Mouse (Mus musculus) hindbrain, embryonic 11.5 days (tissue): ENCODE results near the gene Hnf4a. TPM values are rescaled to one million over a fixed set of nuclear protein-coding genes. Genes with fewer than 3 reads are reported as not detected.

ENCODE experiments used
- ATAC-seq: fragments of 200-750 bp; cut with Nextera tagmentation; 2 replicates; pipeline ENCODE4 v1.8.0; 2017; ENCODE audit warnings: mild to moderate bottlenecking, moderate TSS enrichment, moderate library complexity; ENCODE audit not compliant: low FRiP score
- DNase-seq: peaks from one replicate; pipeline ENCODE4 v3.0.0-alpha.2; 2015; ENCODE audit warnings: low spot score
- H3K27ac ChIP-seq: fragments of 300-500 bp; sonication (generic); 2 replicates; pipeline ENCODE4 v1.5.1; 2014; ENCODE audit warnings: mild to moderate bottlenecking, low read depth, low read length
- H3K27me3 ChIP-seq: fragments of 300-500 bp; sonication (generic); 2 replicates; pipeline ENCODE4 v1.6.1; 2014; ENCODE audit warnings: mild to moderate bottlenecking, low read length, moderate library complexity, mixed read lengths; ENCODE audit not compliant: control insufficient read depth, insufficient read depth
- H3K36me3 ChIP-seq: fragments of 300-500 bp; sonication (generic); 2 replicates; pipeline ENCODE4 v1.6.1; 2014; ENCODE audit warnings: mild to moderate bottlenecking, low read length, moderate library complexity, mixed read lengths; ENCODE audit not compliant: control insufficient read depth, insufficient read depth
- H3K4me1 ChIP-seq: fragments of 300-500 bp; sonication (generic); replicated peaks from 2 replicates; pipeline ENCODE4 v1.6.1; 2014; ENCODE audit warnings: low read length, mixed read lengths; ENCODE audit not compliant: control insufficient read depth, insufficient read depth
- H3K4me2 ChIP-seq: fragments of 300-500 bp; sonication (generic); replicated peaks from 2 replicates; pipeline ENCODE4 v1.6.1; 2014; ENCODE audit warnings: mild to moderate bottlenecking, low read depth, low read length
- H3K4me3 ChIP-seq: fragments of 300-500 bp; sonication (generic); 2 replicates; pipeline ENCODE4 v1.5.1; 2014; ENCODE audit warnings: low read depth, low read length
- H3K9ac ChIP-seq: fragments of 300-500 bp; sonication (generic); 2 replicates; pipeline ENCODE4 v1.6.1; 2014; ENCODE audit warnings: low read depth, low read length
- H3K9me3 ChIP-seq: fragments of 300-500 bp; sonication (generic); 2 replicates; pipeline ENCODE4 v1.6.1; 2016; ENCODE audit warnings: low read length; ENCODE audit not compliant: control insufficient read depth
- WGBS: fragments of 180-500 bp; shearing (Covaris S2); extraction: QIAGEN DNeasy Blood & Tissue Kit; methylation state at CpG from one replicate; pipeline ENCODE4 v1.1.7; 2014; 5-methylcytosine and 5-hydroxymethylcytosine counted together
- polyA plus RNA-seq: library from polyadenylated mRNA; unstranded; fragments of >200 nt; fragmentation: Nextera tagmentation; extraction: Ambion mirVana; gene quantifications from 2 replicates; pipeline ENCODE4 v1.2.1, GENCODE M21; 2014

Gene Hnf4a
- polyA plus RNA-seq, 1 experiment from 2014 or later = not detected

DNA sequence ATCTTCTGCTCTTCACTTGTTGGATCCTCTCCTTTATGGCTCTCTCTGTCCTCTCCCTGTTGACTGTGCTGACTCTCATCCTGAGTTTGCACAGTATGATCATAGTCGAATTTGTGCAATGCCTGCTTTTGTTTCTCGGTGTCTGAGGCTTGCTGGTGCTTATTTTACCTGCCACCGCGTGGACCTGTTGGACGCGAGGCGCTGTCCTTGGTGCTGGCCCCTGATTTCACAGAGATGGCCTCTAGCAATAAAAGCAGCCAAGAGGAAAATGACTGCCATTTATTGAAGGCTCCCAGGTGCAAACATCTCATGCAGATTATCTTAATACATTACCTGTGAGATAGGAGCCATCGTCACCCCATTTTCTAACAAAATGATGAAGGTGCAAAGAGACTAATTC is 58.0 kb downstream of the Hnf4a start:
- no peak for ATAC-seq
- Histone ChIP-seq H3K4me2 (no peak overlapping the region), H3K27me3 (no peaks in the 10 kb centered on the region), H3K9me3 (no peaks in the 10 kb centered on the region), H3K4me3 (no peak overlapping the region), H3K4me1 (no peaks in the 10 kb centered on the region), H3K9ac (no peak overlapping the region), H3K36me3 (no peaks in the 10 kb centered on the region), H3K27ac (no peak overlapping the region)
- 30% methylated on average over 8 of the region's 8 CpGs for WGBS
- peak; percentile 52 for DNase-seq

DNA sequence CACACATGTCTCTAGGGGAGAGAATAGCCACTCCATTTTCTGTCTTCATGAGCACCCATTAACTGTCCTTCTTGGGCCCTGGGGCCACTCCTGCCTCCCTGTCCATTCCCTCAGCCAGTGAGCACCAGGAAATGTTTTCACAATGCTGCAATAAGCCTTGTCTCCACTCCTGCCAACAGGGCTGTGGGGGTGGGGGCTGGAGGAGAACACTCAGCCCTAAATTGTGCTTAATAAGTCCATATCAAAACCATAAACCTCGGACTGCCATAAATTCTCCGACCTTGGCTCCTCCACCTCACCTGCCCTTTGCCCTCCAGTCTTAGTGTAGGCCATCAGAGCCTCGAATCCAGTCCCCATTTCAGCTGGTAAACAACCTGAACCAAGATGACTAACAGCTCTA is 67.7 kb downstream of the Hnf4a start:
- Histone ChIP-seq H3K27me3 (no peaks in the 10 kb centered on the region), H3K27ac (no peak overlapping the region)
- WGBS = 84% methylated on average over 3 of the region's 3 CpGs

DNA sequence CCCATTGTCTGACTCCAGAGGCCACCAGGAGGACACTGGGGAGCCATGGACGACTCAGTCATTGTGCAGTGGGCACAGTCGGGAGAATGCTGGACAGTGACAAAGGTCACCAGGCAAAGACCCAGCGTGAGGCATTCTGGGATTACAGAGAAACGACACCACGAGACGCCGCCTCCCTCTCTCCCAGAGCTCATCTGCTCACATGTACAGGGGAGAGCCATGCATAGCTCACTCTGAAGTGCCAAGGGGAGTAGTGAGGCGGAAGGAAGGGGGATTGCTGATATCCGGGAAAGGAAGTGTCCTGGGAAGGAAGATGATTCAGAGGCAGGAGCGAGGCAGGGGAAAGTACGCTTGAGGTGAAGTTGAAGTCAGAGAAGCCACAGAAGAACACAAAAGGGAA is 68.6 kb downstream of the Hnf4a start:
- Histone ChIP-seq H3K9me3 (no peaks in the 10 kb centered on the region), H3K4me1 (no peaks in the 10 kb centered on the region), H3K27ac (no peak overlapping the region), H3K27me3 (no peaks in the 10 kb centered on the region), H3K4me3 (no peak overlapping the region), H3K4me2 (no peak overlapping the region), H3K9ac (no peak overlapping the region), H3K36me3 (no peaks in the 10 kb centered on the region)
- ATAC-seq (no peak), DNase-seq (no peak)
- 48% methylated on average over 11 of the region's 11 CpGs for WGBS

More for the DNA sequence above, 67.7 kb downstream of the Hnf4a start:
- Histone ChIP-seq H3K9me3 (no peaks in the 10 kb centered on the region), H3K4me2 (no peak overlapping the region), H3K36me3 (no peaks in the 10 kb centered on the region), H3K9ac (no peak overlapping the region), H3K4me1 (no peaks in the 10 kb centered on the region), H3K4me3 (no peak overlapping the region)
- DNase-seq (no peak), ATAC-seq (no peak)

DNA sequence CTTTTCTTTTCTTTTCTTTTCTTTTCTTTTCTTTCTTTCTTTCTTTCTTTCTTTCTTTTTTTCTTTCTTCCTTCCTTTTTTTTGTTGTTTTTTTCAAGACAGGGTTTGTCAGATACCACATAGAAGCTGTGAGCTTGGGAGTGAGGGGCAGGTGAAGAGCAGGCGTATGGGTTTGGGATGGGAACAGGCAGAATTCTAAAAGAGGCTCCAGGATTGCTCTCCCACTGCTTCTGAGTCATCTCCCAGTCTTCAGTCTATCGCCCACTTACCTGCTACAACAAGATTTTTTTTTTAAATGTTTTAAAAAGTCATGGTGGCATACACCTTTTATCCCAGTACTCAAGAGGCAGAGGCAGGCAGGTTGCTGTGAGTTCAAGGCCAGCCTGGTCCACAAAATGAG is 71.4 kb downstream of the Hnf4a start:
- no peaks in the 10 kb centered on the region for H3K36me3 ChIP-seq
- H3K9ac ChIP-seq = no peak overlapping the region
- no peak overlapping the region for H3K4me3 ChIP-seq
- H3K4me1 ChIP-seq = no peaks in the 10 kb centered on the region
- H3K9me3 ChIP-seq = no peaks in the 10 kb centered on the region
- WGBS = 80% methylated on average over 2 of the region's 2 CpGs
- no peak overlapping the region for H3K27ac ChIP-seq
- ATAC-seq (no peak), DNase-seq (no peak)
- H3K27me3 ChIP-seq = no peaks in the 10 kb centered on the region
- H3K4me2 ChIP-seq = no peak overlapping the region

DNA sequence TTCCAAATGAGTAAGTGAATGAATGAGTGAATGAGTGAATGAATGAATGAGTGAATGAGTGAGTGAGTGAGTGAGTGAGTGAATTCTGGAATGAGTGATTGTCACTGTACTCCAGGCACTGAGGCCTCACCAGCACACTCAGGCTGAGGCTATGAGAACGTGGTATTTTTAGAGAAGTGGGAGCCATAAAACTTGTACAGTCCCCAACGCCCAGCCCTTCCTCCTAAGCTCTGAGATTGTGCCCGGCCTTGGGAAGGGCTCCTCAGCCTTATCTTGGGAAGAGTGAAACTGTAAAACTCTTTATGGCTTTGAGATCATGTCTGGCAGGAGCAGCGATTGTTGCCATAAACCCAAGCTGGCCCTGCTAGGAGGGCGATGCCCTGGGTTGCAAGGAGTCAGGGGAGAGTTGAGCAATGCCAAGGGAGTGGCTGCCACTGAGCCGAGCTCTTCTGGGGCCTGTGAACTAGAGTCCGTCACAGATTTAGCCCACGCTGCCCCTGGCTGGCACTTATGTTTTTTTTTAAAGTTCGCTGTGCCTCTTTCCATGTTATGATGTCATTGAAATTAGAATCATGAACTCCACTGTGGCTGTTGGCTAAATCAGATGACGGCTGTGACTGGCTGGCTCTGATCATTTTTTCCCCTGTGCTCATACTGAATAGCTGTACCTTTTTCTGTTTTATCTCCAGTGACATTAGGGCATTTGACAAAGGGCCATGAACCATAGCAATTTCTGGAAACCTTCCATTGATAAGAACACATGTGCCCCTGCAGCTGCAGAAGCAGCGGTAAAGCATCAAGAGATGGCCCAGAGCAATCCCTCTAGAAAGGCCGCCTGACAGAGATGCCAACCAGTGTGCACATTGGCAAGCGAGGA is 73.7 kb downstream of the Hnf4a start:
- Histone ChIP-seq H3K27ac (no peak overlapping the region), H3K4me2 (no peak overlapping the region), H3K27me3 (no peaks in the 10 kb centered on the region), H3K36me3 (no peaks in the 10 kb centered on the region), H3K4me1 (no peaks in the 10 kb centered on the region), H3K9me3 (no peaks in the 10 kb centered on the region), H3K9ac (no peak overlapping the region), H3K4me3 (no peak overlapping the region)
- DNase-seq = no peak
- no peak for ATAC-seq
- WGBS = 88% methylated on average over 13 of the region's 13 CpGs

DNA sequence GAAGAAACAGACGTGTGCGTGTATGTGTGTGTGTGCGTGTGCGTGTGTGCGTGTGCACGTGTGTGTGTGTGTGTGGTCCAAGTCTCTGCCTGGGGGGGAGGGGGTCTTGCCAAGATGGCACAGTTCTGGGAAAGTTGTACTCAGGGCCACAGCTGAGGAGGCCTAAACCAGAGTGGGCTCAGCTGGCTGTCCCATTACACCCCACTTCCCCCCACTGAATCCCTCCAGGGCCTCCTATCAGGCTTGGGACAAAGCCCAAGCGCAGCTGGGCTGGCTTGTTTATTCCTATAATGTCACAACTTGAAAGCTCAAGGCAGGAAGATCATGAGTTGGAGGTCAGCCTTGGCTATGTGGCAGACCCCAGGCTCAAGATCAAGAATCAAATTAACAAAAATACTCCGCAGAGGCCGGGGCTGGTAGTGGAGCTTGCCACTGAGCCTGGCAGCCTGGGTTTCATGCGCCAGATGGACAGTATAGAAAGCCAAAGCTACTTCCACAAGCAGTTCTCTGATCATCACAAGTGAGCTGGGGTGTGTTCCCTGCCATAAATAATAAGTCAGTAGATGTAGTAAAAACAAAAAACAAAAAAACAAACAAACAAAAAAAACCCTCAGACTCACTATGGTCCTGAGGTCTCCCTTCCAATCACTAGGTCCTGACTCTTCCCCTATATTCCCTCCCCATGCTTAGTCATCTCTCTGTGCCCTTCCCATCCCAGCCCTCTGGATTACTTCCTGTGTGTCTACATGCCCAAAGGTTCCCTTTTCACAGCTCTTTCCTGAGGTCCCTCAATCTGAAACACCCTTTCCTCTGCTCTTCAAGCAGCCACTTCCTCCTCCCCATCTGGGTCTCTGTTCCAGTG is 76.8 kb downstream of the Hnf4a start:
- DNase-seq = no peak
- H3K27me3 ChIP-seq = no peaks in the 10 kb centered on the region
- 95% methylated on average over 10 of the region's 10 CpGs for WGBS

DNA sequence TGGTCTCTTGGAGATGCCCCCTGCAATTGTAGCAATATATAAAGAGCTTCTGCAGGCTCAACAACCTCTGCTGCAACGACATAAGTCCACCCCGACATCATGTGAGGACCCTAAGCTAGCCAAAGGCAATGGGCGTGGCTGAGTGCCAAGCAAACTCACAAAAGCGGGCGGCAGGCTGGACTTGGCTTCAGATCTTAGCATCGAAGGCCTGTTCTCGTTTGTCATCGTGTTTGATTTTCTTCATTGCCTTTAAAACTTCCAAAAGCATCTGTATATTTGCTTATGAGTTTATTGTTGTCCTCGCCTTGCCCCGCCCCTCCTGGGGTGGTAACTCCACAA is 77.4 kb downstream of the Hnf4a start:
- no peak overlapping the region for H3K27ac ChIP-seq
- no peak overlapping the region for H3K4me3 ChIP-seq
- no peak for DNase-seq
- no peaks in the 10 kb centered on the region for H3K4me1 ChIP-seq
- no peaks in the 10 kb centered on the region for H3K36me3 ChIP-seq
- WGBS = 84% methylated on average over 10 of the region's 10 CpGs
- no peak overlapping the region for H3K9ac ChIP-seq
- H3K4me2 ChIP-seq = no peak overlapping the region
- ATAC-seq = no peak
- H3K27me3 ChIP-seq = no peaks in the 10 kb centered on the region
- H3K9me3 ChIP-seq = no peaks in the 10 kb centered on the region

More for the DNA sequence above, 76.8 kb downstream of the Hnf4a start:
- Histone ChIP-seq H3K9me3 (no peaks in the 10 kb centered on the region), H3K4me1 (no peaks in the 10 kb centered on the region), H3K4me3 (no peak overlapping the region), H3K36me3 (no peaks in the 10 kb centered on the region), H3K27ac (no peak overlapping the region), H3K9ac (no peak overlapping the region), H3K4me2 (no peak overlapping the region)
- no peak for ATAC-seq

DNA sequence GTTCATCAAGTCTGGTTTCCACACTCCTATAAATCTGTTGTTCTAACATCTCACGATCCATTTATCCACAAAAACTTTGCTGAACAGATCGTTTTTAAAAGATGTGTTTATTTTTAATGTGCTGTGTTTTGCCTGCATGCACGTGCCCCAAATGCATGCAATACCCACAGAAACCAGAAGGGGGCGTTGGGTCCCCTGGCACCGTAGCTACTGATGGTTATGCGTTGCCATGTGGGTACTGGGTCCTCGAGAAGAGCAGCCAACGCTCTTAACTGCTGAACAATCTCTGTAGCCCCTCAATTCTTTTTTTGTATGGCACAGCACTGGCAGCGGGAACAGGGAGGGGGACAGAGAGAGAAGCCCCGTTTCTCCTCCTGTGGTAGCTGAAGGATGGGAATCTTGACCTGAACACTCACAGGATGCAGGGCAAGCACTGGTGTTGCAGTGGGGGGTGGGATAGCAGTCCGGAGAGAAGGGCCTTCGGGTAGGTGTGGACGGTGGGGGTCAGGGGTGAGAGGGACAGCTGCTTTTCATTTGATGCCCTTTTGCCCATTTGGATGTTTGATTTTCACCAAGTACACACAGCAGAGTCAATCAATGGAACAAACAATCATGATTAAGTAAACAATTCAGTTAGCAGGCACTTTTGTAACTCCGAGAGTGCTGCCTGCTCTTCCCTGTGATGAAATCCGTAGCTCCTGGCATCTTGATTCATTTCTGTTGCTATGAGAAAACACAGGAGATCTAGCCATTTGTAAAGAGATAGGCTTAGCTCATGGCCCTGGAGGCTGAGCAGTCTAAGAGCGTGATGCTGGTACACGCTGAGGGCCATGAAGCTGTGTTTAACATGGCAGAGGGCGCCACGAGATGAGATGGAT is 80.0 kb downstream of the Hnf4a start:
- Histone ChIP-seq H3K9ac (no peak overlapping the region), H3K4me3 (no peak overlapping the region), H3K4me2 (no peak overlapping the region), H3K9me3 (no peaks in the 10 kb centered on the region), H3K4me1 (no peaks in the 10 kb centered on the region), H3K27me3 (no peaks in the 10 kb centered on the region), H3K27ac (no peak overlapping the region), H3K36me3 (no peaks in the 10 kb centered on the region)
- DNase-seq (peak; percentile 76), ATAC-seq (no peak)
- WGBS = 50% methylated on average over 19 of the region's 19 CpGs
